Mouse (Mus musculus) testis, adult 2 months (tissue): Measurements from ENCODE around the gene Ggt6. TPM values are rescaled to one million over a fixed set of nuclear protein-coding genes. Genes with fewer than 3 reads are reported as not detected.

ENCODE experiments used
- H3K27ac ChIP-seq: fragments of 200-500 bp; 2 replicates; pipeline ENCODE4 v1.5.1; 2012; ENCODE audit warnings: low read depth, low read length; ENCODE audit not compliant: control insufficient read depth, insufficient read depth
- H3K27me3 ChIP-seq: fragments of 200-500 bp; 2 replicates; pipeline ENCODE4 v1.6.1; 2012; ENCODE audit warnings: mild to moderate bottlenecking, low read length, moderate library complexity; ENCODE audit not compliant: control insufficient read depth, insufficient read depth
- H3K36me3 ChIP-seq: fragments of 200-500 bp; 2 replicates; pipeline ENCODE4 v1.6.1; 2012; ENCODE audit warnings: mild to moderate bottlenecking, low read length; ENCODE audit not compliant: control insufficient read depth, insufficient read depth
- H3K4me1 ChIP-seq: fragments of 200-500 bp; 2 replicates; pipeline ENCODE4 v1.6.1; 2012; ENCODE audit warnings: low read length; ENCODE audit not compliant: control insufficient read depth, insufficient read depth
- H3K4me3 ChIP-seq: fragments of 200-500 bp; 2 replicates; pipeline ENCODE4 v1.5.1; 2012; ENCODE audit warnings: low read depth, mild to moderate bottlenecking, low read length, moderate library complexity, mixed read lengths; ENCODE audit not compliant: control insufficient read depth
- CTCF ChIP-seq: fragments of 200-500 bp; IDR thresholded peaks from 2 replicates; pipeline ENCODE4 v1.5.1; 2012; ENCODE audit warnings: low read depth, mild to moderate bottlenecking, inconsistent platforms, low read length, moderate library complexity; ENCODE audit not compliant: control insufficient read depth, insufficient read depth, insufficient replicate concordance
- POLR2A ChIP-seq: fragments of 200-500 bp; IDR thresholded peaks from 2 replicates; pipeline ENCODE4 v1.6.1; 2012; ENCODE audit warnings: low read depth, mild to moderate bottlenecking, inconsistent platforms, low read length, moderate library complexity; ENCODE audit not compliant: control insufficient read depth
- polyA plus RNA-seq: library from polyadenylated mRNA; depleted of rRNA; stranded (reverse); fragments of >200 nt; gene quantifications from 2 replicates; pipeline ENCODE4 v1.2.3, GENCODE M21; 2012

Gene Ggt6
- polyA plus RNA-seq, 1 experiment: 0.10 TPM

DNA sequence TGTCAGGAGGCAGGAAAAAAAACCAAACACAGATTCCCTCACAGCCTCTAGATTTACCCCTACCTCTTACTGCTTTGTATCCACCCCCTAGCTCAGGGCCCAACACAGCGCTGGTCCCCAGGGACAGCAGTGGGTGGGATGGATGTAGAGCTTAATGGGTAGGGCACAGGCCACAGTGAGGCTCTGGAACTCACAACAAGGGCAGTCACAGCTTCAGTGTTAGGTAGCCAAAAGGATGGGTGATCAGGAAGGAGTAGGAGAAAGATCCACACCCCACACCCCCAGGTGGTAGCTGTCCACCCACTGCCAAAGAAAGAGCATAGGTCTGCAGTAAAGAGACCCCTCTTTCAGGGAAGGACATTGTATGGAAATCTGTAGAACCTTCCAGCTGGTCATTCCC is 42.3 kb downstream of the Ggt6 start:
- no peak overlapping the region for H3K27ac ChIP-seq
- H3K27me3 ChIP-seq: no peaks in the 10 kb centered on the region
- no peaks in the 10 kb centered on the region for H3K4me1 ChIP-seq
- no peaks in the 10 kb centered on the region for H3K36me3 ChIP-seq
- H3K4me3 ChIP-seq: no peak overlapping the region
- no peak for TF ChIP-seq POLR2A
- TF ChIP-seq CTCF: no peak

GRCm38 (mm10) chr11:72478228-72478627 is 42.9 kb downstream of the Ggt6 start:
- TF ChIP-seq CTCF (no peak), POLR2A (no peak)
- H3K36me3 ChIP-seq: no peaks in the 10 kb centered on the region
- no peak overlapping the region for H3K4me3 ChIP-seq
- H3K27me3 ChIP-seq: no peaks in the 10 kb centered on the region
- H3K4me1 ChIP-seq: no peaks in the 10 kb centered on the region
- no peak overlapping the region for H3K27ac ChIP-seq

DNA sequence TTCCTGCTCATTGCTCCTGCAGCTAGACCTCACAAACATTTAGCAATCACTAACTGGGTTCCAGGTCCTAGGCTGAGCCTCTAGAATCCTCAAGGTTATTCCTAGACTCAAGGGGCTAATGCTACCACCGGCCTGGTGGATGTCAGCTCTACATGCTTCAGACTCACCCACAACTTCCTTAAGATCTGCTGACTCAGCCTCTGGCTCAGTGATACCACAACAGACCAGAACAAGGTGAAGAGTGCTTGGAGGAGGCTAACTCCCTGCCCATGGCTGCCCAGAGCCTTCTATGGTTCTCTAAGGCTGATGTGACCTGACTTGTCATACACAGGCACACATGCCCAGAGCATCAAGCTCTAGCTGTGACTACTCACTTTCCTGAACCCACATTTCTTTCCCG is 44.2 kb downstream of the Ggt6 start:
- H3K4me3 ChIP-seq: no peak overlapping the region
- H3K36me3 ChIP-seq: no peaks in the 10 kb centered on the region
- no peak overlapping the region for H3K27ac ChIP-seq
- H3K4me1 ChIP-seq: no peaks in the 10 kb centered on the region
- no peak for TF ChIP-seq CTCF
- no peak for TF ChIP-seq POLR2A
- H3K27me3 ChIP-seq: no peaks in the 10 kb centered on the region

DNA sequence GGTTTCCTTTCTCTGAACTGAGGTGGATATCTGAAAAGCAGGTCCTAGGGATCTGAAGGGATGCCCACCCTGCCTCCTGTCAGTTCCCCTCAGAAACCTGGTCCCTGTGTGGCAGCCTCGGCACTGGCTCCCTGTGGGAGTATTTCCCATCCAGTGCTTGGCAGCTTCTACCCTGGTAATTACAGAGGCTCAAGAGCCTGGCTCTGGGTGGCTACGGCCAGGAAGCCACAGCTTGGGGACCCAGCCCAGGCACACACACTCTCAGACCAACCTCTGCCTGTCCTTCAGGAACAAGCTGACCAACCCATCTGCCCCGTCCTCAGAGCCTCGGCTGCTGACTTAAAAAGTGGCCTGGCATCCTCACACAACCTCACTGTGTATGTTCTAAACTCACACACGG is 46.0 kb downstream of the Ggt6 start:
- Histone ChIP-seq H3K4me3 (no peak overlapping the region), H3K4me1 (no peaks in the 10 kb centered on the region), H3K36me3 (no peaks in the 10 kb centered on the region), H3K27me3 (no peaks in the 10 kb centered on the region), H3K27ac (no peak overlapping the region)
- TF ChIP-seq POLR2A (no peak), CTCF (no peak)

DNA sequence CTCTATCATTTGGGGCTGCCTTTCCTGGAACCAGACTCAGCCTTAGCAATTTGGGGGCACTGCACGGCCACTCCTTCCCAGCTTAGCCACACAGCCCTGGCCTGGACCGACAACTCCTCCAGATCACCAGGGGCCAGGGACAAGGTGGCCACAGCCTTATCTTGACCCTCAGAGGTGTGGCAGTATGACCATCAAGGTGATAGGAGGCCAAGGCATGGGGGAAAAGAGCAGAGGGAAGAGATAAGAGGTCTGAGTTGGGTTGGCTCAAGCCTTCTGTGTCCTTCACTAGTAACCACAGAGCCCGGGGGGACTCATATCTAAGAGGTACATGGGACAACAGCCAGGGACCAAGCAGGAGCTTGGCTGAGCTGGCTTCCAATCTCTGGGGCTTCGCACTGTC is 46.6 kb downstream of the Ggt6 start:
- no peaks in the 10 kb centered on the region for H3K27me3 ChIP-seq
- TF ChIP-seq POLR2A (no peak), CTCF (no peak)
- H3K36me3 ChIP-seq: no peaks in the 10 kb centered on the region
- H3K27ac ChIP-seq: no peak overlapping the region; the same call in 1 of the 2 replicates
- H3K4me3 ChIP-seq: no peak overlapping the region
- H3K4me1 ChIP-seq: no peaks in the 10 kb centered on the region

DNA sequence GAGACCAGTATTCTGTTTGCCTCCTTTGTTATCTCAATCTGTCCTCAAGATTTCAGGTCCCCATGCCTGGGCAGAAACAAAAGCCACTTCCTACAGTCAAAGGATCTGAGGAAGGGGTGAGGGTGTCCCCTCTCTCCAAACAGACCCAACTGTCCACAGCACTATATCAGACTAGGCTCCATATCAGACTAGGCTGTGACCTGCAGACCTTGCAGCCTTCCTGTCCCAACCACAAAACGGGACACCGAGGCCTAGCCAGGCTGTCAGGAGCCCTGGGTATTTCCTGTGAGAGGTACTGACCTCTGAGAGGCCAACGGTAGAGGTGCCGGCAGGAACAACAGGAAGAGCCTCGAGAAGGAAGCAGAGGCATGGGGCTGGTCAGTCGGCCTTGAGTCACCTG is 49.2 kb downstream of the Ggt6 start:
- H3K27ac ChIP-seq: no peak overlapping the region
- no peak overlapping the region for H3K4me3 ChIP-seq
- H3K4me1 ChIP-seq: peaks cover 10% of the 10 kb centered on the region
- H3K36me3 ChIP-seq: no peaks in the 10 kb centered on the region
- H3K27me3 ChIP-seq: no peaks in the 10 kb centered on the region
- TF ChIP-seq POLR2A: no peak
- TF ChIP-seq CTCF: no peak

GRCm38 (mm10) chr11:72485157-72485556 is 49.8 kb downstream of the Ggt6 start:
- peaks cover 12% of the 10 kb centered on the region for H3K4me1 ChIP-seq
- H3K36me3 ChIP-seq: no peaks in the 10 kb centered on the region

DNA sequence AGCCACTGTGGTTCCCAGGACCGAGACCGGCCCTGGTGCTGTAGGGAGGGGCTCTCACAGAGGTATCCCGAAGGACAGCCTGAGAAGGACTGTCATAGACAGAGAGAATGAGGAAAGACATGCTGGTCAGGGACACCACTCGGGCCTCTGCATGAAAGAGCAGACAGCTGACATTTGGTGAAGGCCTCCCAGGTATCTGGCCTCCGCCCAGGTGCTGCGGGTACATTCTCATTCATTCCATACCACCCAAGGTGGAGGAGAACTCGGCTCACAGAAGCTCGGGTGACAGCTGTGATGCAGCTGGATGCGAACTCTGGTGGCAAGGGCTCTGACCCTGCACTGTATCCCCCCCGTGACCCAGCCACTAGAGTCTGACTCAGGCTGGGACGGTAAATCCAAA is 50.6 kb downstream of the Ggt6 start:
- Histone ChIP-seq H3K27me3 (no peaks in the 10 kb centered on the region), H3K4me3 (no peak overlapping the region), H3K4me1 (peaks cover 12% of the 10 kb centered on the region), H3K36me3 (no peaks in the 10 kb centered on the region), H3K27ac (no peak overlapping the region)
- TF ChIP-seq CTCF: no peak

More at GRCm38 (mm10) chr11:72485157-72485556, 49.8 kb downstream of the Ggt6 start:
- H3K27ac ChIP-seq: no peak overlapping the region
- TF ChIP-seq POLR2A: no peak
- TF ChIP-seq CTCF: no peak
- H3K27me3 ChIP-seq: no peaks in the 10 kb centered on the region
- no peak overlapping the region for H3K4me3 ChIP-seq
